ENCODE assay signal across 9 mouse cellular contexts in genomic region chr6:50978571-50978970, GRCm38 (mm10).
DNase-seq lines count a peak whose midpoint lies in the region; TF ChIP-seq lines count a peak whose summit lies in the region.
"Had no signal": no experiment of that assay in that cellular context is flagged by ENCODE, and none has a peak within 500 bp of the region (broad histone marks: within the 10 kb centered on the region; RNA-seq: fewer than 3 reads in every experiment).

No protein-coding gene starts in this region.

- H3K4me3 ChIP-seq in gastrocnemius, adult 2 months, result no peak overlapping the region
- H3K4me3 ChIP-seq: neural tube, embryonic 12.5 days had no signal

- DNase-seq in gastrocnemius, adult 2 months, result peak; percentile 57
- no peak for DNase-seq in gastrocnemius, postnatal 4 days (ENCODE audit: low spot score in 2 of 2)
- DNase-seq in heart, adult 18-20 months, result peak; percentile 70 to 86
- DNase-seq in kidney, adult 8-10 months, result peak; percentile 22 to 24
- DNase-seq in lung, postnatal 4 days, result peak; percentile 36 to 54
- DNase-seq in embryo, embryonic 11 days, result no peak
- no peak for DNase-seq in frontal cortex, postnatal 25 days (ENCODE audit: low spot score in 2 of 2)
- no peak for DNase-seq in layer of hippocampus, adult 9-10 months (ENCODE audit: low spot score)

- H3K27ac ChIP-seq in gastrocnemius, adult 2 months, result peak overlapping the region; percentile 79
- H3K27ac ChIP-seq: neural tube, embryonic 12.5 days had no signal

- TF ChIP-seq CTCF in gastrocnemius, adult 2 months (IDR thresholded peaks at IDR 0.05), result no peak

- intact Hi-C loops in gastrocnemius, adult 2 months (cut with DNase I), result loop anchor here (2.0 kb wide), 1 partner anchor 58 kb away; no protein-coding TSS in a partner anchor

Comparison
In these comparisons a context has a peak if more than half of its experiments do, and no peak if none do; other contexts are left out.
1. DNase-seq: peak in gastrocnemius, adult 2 months (single experiment), heart, adult 18-20 months (2 of 2), kidney, adult 8-10 months (2 of 2) and lung, postnatal 4 days (2 of 2); none in gastrocnemius, postnatal 4 days (0 of 2), embryo, embryonic 11 days (single experiment), frontal cortex, postnatal 25 days (0 of 2) and layer of hippocampus, adult 9-10 months (single experiment).